Mouse (Mus musculus) megakaryocyte progenitor cell, adult 5-6 weeks (primary cell): ENCODE measurements at regions not wholly inside any gene's neighbourhood (a gene's known extent, or its start where the extent isn't known, plus 50 kb on each side); places are given as distances from the start of the nearest gene placed in this dataset.
A peak's percentile ranks its signal among the peaks of the same experiment; 100 is the strongest.

Experiments
- ATAC-seq: replicated peaks from 2 replicates; pipeline ENCODE4 v1.8.0; 2016; ENCODE audit warnings: mild to moderate bottlenecking, moderate TSS enrichment, inconsistent platforms; ENCODE audit not compliant: poor library complexity

DNA sequence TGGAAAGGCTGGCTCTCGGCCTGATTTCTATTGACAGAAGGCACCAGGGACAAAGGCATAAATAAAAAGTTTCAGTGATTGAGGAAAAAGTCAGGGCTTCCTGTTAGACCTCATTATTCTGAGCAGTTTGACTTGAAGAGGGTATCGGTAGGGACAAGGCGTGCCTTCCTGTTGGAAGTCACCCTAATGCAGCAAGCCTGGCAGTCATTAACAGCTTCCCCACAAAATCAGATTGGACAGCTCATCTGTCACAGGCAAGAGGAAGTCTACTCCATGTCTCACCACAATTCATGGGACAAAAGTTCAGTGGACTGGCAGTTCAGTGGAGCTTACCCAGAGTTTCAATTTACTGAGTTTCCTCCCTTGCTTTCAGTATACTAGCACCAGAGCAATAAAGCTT, 715.5 kb downstream of the Fam181b start:
- no peak for ATAC-seq

DNA sequence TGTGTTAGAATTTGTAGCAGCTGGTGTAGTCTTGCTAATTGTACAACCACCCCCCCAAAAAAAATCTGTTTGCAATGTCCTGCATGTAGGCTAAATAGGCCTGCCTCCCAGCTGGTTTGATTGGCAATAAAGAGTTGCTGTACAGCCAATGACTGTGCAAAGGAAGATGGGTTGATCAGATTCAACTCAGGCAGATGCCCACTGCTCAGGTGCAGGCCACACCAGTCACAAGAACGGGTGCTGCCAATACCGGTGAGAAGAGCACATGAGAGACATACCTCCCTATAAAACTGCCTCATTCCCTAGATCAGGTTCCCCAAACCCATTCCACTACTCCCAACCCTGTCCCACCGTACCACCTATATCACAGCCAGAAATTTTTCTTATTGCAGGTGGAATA, 756.0 kb downstream of the Fam181b start:
- ATAC-seq, result no peak

DNA sequence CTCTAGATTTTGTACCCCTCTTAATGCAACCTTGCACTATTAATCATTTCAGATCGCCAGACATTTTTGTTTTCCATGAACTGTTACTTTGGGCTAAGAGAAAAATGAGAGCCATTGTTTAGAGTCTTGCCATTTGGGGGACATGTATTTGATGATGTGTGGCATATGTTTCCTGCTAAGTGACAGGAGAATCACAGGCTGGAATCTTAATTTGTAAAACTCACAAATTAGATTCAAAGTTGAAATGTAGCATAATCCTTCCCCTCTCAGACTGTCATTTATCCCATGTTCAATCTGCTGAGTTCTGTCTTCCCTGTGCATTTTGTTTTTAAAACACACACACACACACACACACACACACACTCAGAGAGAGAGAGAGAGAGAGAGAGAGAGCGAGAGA, 756.5 kb downstream of the Fam181b start:
- no peak for ATAC-seq

DNA sequence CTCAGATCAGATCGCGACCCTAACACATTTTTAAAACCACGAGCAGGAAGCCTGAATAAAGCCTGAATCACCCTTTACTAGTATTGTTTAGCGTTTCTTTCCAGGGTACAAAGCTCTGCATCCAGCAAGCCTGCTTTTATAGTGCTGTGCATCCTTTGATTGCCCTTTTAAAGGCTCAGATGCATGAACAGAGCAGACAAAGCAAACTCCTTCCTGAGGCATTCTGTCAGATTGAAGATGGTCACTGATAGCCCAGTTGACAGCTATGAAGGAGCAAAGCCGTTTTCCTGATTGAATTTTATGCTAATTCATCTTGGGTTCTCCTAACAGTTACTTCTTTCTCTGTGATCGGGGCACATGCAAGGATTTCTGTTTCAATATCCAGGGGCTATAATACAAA, 775.4 kb downstream of the Fam181b start:
- no peak for ATAC-seq

DNA sequence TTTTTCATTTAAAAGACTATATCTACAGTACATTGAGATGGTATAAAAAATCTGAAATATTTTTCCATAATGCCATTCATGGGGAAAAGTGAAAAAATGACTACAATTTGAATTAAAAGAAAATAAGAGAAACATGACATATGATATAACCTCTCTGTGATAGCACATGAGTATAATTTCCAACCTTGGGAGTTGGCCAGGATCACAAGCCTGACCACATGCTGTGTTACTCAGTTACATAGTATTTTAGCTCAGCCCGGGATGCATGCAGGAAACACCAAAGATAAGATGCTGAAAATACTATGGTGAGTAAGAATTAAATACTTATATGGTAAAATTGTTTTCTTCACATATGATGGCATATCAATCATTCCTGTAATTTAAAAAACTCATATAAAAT, 814.0 kb downstream of the Fam181b start:
- ATAC-seq, result no peak

DNA sequence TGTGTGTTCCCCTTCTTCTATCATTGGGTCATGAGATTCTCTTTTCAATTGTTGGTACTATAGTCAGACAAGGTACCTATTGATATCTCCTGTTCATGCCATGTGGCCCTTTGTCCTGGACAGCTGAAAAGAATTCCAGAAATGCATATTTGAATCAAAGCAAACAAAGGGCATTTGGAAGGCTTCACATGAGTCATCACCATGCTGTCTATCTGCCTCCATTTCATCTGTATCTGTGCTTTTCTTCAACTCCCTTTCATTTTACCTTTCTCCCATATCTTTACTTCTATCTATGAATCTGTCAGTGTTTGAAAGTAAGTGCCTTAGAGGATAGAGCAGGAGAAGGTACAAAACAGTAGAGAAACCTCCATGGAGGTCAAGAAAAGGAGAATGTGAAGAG, 817.3 kb downstream of the Fam181b start:
- no peak for ATAC-seq

DNA sequence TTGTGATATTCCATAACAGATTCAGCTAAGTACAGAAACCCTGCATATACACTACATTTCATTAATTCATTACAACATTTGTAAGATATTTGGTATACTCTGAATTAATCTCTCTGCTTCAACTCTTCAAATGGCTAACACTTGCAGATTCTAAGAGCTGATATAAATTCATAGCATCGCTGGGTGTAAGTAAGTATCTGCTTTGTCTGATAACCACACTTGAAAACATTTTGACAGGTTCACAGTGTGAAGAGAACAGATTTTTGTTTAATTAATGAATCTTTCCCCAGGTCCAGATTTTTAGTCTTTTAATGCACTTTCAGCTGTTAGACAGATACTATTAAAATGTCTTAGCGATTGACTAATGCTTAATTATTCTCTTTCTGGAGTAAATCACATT, 823.1 kb downstream of the Fam181b start:
- no peak for ATAC-seq

DNA sequence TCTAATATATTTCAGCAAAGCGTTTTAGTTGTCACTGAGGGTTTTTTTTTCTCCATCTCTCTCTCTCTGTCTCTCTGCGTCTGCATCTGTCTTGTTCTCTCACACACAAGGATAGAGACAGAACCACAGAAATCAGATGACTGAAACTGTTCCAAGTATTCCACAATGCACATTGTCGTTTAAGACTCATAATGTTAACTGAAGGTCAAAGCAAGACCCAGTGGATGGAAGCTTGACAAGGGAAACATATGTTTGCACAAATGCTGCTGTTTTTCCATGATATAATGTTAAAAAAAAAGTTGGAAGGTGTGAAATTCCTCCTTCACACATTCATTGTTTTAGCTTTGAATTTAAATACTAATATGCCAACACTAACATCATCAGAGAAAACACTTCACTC, 857.3 kb downstream of the Fam181b start:
- no peak for ATAC-seq

DNA sequence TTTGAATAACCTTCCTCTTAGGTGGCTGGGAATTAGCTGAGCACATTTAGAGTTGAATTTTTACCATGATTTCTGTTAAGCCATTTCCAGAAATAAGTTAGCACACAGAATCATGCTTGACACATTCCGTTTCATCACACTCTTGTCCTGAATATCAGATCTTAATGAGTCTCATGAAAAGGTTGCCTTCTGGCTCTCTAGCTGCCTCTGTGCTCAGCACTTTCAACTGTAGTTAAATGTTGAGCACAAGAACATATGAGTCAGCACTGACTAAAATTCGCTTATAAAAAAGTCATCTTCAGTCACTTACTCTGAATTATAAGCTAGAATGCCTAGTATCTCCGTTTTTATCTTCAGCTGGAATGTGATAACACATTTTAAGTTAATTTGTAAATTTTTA, 902.4 kb downstream of the Fam181b start:
- no peak for ATAC-seq

DNA sequence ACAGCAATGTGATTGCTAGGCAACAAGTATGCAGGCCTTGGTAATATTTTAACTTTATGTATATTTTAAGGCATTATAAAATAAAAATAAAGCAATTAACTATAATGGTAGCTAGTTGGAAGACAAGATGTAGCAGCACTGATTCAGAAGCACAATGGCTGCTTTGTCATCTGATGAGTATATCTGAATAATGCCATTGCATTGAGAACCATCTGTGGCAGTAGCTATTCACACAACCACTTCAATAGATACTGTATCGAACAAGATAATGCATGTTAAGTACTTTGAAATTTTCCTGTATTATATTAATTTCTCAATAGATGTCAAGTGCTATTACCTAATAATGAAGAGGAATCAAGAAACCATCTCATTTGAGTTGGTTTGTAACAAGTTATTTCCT, 923.1 kb downstream of the Fam181b start:
- ATAC-seq, result no peak

DNA sequence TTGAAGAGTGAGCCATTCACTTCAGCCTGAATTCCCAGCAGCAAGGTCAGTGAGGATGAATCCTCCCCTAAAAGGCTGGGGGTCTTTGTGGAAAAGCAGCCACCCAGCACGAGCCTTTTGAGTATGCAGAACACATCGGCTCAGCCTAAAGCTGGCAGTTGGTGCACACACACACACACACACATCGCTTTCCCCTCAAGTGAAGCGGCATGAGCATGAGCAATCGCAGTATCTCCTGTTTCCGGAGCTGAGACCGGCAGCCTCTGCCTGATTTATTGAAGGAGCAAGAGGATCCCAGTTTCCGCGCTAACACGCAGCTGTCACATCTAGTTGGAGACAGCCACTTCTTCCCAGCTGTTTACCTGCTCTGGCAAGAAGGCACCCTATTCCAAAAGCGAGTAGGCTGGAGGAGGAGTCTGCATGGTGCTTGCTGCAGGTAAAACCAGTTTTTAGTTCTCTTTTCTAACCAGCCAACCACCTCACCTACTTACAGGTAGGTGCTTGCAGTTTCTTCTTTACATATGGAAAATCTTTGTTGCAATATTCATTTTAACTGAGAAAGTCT, 962.9 kb downstream of the Fam181b start:
- ATAC-seq, result no peak

DNA sequence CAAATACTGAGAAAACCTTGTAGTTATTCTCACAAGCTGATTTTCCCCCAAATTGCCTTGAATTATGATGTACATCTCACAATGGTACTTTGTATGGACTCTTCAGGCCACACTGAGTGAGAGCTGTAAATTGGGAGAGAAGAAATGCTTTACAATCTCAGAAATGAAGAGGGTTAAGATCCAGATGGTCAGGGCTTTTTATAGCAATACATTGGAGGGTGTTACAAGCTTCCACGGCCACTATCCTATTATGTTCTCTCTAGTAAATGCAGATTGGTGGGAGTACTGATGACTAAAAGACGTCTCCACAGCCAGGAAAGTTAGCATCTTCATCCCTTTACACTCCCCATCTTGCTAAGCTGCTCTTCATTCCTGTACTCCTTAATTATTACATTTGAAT, 965.8 kb downstream of the Fam181b start:
- ATAC-seq, result no peak

DNA sequence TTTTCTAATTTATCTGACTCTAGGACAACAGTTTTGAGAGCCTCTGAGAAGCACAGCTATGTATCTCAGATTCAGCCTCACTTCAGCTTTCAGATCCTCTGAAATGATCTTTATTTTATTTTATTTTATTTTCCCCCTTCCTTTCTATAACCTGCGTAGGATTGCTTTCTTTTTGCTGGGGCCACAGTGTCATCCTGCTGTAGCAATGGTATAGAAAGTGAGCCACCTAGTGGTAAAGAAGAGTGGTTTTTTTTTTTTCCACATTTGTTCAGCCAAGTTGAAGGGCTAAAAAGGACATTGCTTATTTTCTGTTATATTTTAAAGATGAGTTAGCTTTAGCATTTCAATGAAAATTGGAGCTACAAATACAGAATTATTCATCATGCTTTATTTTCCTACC, 966.4 kb downstream of the Fam181b start:
- ATAC-seq, result peak; percentile 84

DNA sequence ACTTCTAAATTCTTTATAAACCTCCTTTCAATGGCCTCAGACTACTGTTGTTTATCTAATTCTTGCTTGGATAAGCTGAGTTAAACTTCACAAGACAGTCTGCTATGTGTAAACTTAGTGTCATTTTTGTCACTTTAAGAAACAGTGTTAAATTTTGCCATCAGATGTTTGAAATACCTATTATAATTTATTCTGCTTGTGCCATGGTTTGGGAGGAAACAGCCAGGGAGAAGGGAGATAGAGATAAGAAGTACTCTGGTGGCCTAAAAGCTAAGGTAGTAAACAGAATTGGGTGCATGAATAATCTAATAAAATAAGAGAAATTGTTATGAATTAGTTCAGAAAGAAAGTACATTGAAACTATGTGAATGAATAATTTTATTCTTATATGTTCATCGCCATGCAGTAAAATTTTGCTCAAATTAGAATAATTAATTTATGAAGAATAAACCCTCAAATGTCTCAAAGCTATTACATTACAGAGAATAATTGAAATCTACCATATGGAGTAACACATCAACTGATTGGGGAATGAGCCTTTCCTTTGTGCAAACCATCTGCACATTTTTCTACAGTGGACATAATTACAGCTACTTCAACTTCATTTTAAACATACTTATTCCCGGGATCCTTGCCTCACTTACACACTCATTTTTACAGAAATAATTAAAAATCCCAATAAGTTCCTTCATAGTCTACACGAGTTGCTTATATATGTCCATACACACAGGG, 982.3 kb downstream of the Fam181b start:
- no peak for ATAC-seq
